ENCODE assay signal across 9 mouse cellular contexts in the genomic region with DNA sequence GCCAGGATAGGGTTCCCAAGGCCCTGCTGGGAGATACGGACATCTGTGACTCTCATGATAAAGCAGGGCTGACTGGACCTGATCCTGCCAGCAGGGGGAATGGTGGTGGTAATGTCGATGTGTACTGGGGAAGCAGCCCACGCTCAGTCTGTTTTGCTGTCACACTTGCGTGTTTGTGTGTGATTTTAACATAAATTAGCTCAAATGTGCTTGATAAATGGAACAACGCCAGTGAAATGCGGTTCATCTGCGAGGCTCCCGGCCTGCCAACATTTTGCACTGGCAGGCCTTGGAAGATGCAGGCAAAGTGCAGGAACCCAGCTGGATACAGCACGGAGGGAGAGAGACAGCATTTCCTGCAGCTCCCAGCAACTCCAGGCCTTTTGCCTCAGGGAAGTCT.
DNase-seq lines count a peak whose midpoint lies in the region; ATAC-seq lines count a peak whose summit lies in the region.
"Had no signal": no experiment of that assay in that cellular context is flagged by ENCODE, and none has a peak within 500 bp of the region (broad histone marks: within the 10 kb centered on the region; RNA-seq: fewer than 3 reads in every experiment).

No protein-coding gene starts in this region.

- H3K36me3 ChIP-seq in kidney, embryonic 14.5 days (ENCODE audit: control insufficient read depth, insufficient read depth, low read length), result no peaks in the 10 kb centered on the region
- H3K36me3 ChIP-seq: G1E had no signal

- no peak for DNase-seq in kidney, adult 18-20 months
- peak; percentile 80 to 84 for DNase-seq in layer of hippocampus, postnatal 36 days
- DNase-seq in retina, postnatal 1 day, result peak; percentile 67
- no peak for DNase-seq in thymus, postnatal 25 days

- no peak overlapping the region for H3K9ac ChIP-seq in kidney, embryonic 14.5 days (ENCODE audit: low read depth, low read length)

- no peak overlapping the region for H3K27ac ChIP-seq in kidney, embryonic 14.5 days (ENCODE audit: low read depth, low read length)

- WGBS in kidney, embryonic 14.5 days, result 35% methylated on average over 8 of the region's 9 CpGs

- no peaks in the 10 kb centered on the region for H3K9me3 ChIP-seq in kidney, embryonic 14.5 days (ENCODE audit: control insufficient read depth, low read length)
- H3K9me3 ChIP-seq: G1E had no signal

- 0 out of 2 replicates have a peak, but pooled peaks have one; percentile 56 for ATAC-seq in kidney, embryonic 14.5 days (ENCODE audit: low FRiP score, low TSS enrichment)
- ATAC-seq in cerebellum, adult (ENCODE audit: insufficient number of reproducible peaks, low FRiP score, low TSS enrichment), result peak; percentile 83; the same call in 1 of the 2 replicates
- peak; percentile 91 for ATAC-seq in frontal cortex, adult (ENCODE audit: low TSS enrichment)
- no peak for ATAC-seq in inflammation-experienced regulatory T-cells, adult 6 months

- no peaks in the 10 kb centered on the region for H3K4me1 ChIP-seq in kidney, embryonic 14.5 days (ENCODE audit: control insufficient read depth, insufficient read depth, low read length)

- H3K4me2 ChIP-seq in kidney, embryonic 14.5 days (replicated peaks; ENCODE audit: low read depth, low read length), result peak overlapping the region; percentile 15; the same call in 1 of the 2 replicates

- H3K27me3 ChIP-seq in kidney, embryonic 14.5 days (ENCODE audit: control insufficient read depth, insufficient read depth, low read length), result no peaks in the 10 kb centered on the region

- H3K4me3 ChIP-seq in kidney, embryonic 14.5 days (ENCODE audit: low read length), result no peak overlapping the region

Comparison
In these comparisons a context has a peak if more than half of its experiments do, and no peak if none do; other contexts are left out.
1. DNase-seq: peak in layer of hippocampus, postnatal 36 days (2 of 2) and retina, postnatal 1 day (single experiment); none in kidney, adult 18-20 months (single experiment) and thymus, postnatal 25 days (single experiment).